Mouse (Mus musculus): Measurements from ENCODE around the gene Itpkb.
A peak's percentile ranks its signal among the peaks of the same experiment; 100 is the strongest.

Itpkb gene

GRCm38 (mm10) chr1:180315127-180315526 is 15.2 kb upstream of the Itpkb start:
- no peak for DNase-seq

GRCm38 (mm10) chr1:180317450-180317849 is 12.8 kb upstream of the Itpkb start:
- DNase-seq, result no peak

GRCm38 (mm10) chr1:180318407-180318806 is 11.9 kb upstream of the Itpkb start:
- no peak for DNase-seq

- DNase-seq, result no peak
Observed at GRCm38 (mm10) chr1:180319895-180320294, 10.4 kb upstream of the Itpkb start.

GRCm38 (mm10) chr1:180322896-180323295 is 7.4 kb upstream of the Itpkb start:
- no peak for DNase-seq

- no peak for DNase-seq
Observed at GRCm38 (mm10) chr1:180323491-180323890, 6.8 kb upstream of the Itpkb start.

GRCm38 (mm10) chr1:180324271-180324670 is 6.0 kb upstream of the Itpkb start:
- DNase-seq, result no peak

- DNase-seq, result no peak
Observed at GRCm38 (mm10) chr1:180328794-180329665, 1.3 kb upstream of the Itpkb start.

GRCm38 (mm10) chr1:180329706-180330105 is 579 bp upstream of the Itpkb start:
- DNase-seq, result no peak

GRCm38 (mm10) chr1:180330707-180331545 is 641 bp downstream of the Itpkb start:
- DNase-seq, result peak; percentile 36

GRCm38 (mm10) chr1:180331546-180332075 is 1.3 kb downstream of the Itpkb start:
- peak; percentile 56 for DNase-seq

- DNase-seq, result peak; percentile 47
Observed at GRCm38 (mm10) chr1:180332076-180332927, 2.0 kb downstream of the Itpkb start.

- no peak for DNase-seq
Observed at GRCm38 (mm10) chr1:180332928-180333440, 2.7 kb downstream of the Itpkb start.

- DNase-seq, result no peak
Observed at GRCm38 (mm10) chr1:180333588-180333987, 3.3 kb downstream of the Itpkb start.

GRCm38 (mm10) chr1:180334541-180334940 is 4.3 kb downstream of the Itpkb start:
- no peak for DNase-seq

- no peak for DNase-seq
Observed at GRCm38 (mm10) chr1:180335513-180336375, 5.5 kb downstream of the Itpkb start.

GRCm38 (mm10) chr1:180338358-180338757 is 8.1 kb downstream of the Itpkb start:
- DNase-seq, result no peak

GRCm38 (mm10) chr1:180339143-180339542 is 8.9 kb downstream of the Itpkb start:
- no peak for DNase-seq

GRCm38 (mm10) chr1:180342944-180343343 is 12.7 kb downstream of the Itpkb start:
- DNase-seq, result no peak

GRCm38 (mm10) chr1:180343434-180344210 is 13.3 kb downstream of the Itpkb start:
- no peak for DNase-seq

Measured in cerebellum, adult 11 months (tissue).